In the genomic region with DNA sequence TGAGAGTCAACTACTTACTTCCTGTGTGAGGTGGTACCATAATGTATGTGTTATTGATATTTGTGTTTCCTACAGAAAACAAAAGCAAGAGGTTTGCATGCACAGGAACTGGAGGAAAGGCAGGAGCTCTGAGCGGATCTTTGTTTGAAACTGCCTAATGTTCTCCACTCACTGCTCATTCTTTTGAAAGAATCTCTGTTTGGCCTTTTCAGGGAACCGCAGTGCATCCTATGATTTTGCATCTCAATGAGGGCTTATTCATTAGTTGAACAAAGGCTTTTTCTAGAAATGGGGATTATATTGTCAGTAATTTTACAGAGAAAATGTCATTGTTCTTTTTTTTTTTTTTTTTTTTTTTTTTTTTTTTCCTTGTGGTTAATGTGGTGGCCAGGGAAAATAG, we compare ENCODE assay signal across 14 mouse cellular contexts. TPM values are rescaled to one million over a fixed set of nuclear protein-coding genes. Genes with fewer than 3 reads are reported as not detected.
A peak's percentile ranks its signal among the peaks of the same experiment; 100 is the strongest.
DNase-seq lines count a peak whose midpoint lies in the region; ATAC-seq and TF ChIP-seq lines count a peak whose summit lies in the region.
"Had no signal": no experiment of that assay in that cellular context is flagged by ENCODE, and none has a peak within 500 bp of the region (broad histone marks: within the 10 kb centered on the region; RNA-seq: fewer than 3 reads in every experiment).

No protein-coding gene starts in this region.

- TF ChIP-seq CTCF in layer of hippocampus, adult 2 months (conservative IDR thresholded peaks at IDR 0.05) = no peak

- H3K9ac ChIP-seq in neural tube, embryonic 11.5 days (ENCODE audit: low read length) = no peak overlapping the region
- H3K9ac ChIP-seq: limb, embryonic 15.5 days had no signal

- intact Hi-C loops in heart, postnatal 10 days (cut with DNase I) = no loop called here

- no peaks in the 10 kb centered on the region for H3K9me3 ChIP-seq in neural tube, embryonic 11.5 days (ENCODE audit: control insufficient read depth, low read length)
- H3K9me3 ChIP-seq: limb, embryonic 15.5 days had no signal

- 44% methylated on average over 2 of the region's 2 CpGs for WGBS in neural tube, embryonic 11.5 days

- no peak overlapping the region for H3K4me3 ChIP-seq in layer of hippocampus, adult 2 months
- no peak overlapping the region for H3K4me3 ChIP-seq in neural tube, embryonic 11.5 days (ENCODE audit: low read depth, low read length)
- H3K4me3 ChIP-seq: limb, embryonic 15.5 days had no signal

- peak overlapping the region; percentile 68 for H3K27ac ChIP-seq in layer of hippocampus, adult 2 months
- H3K27ac ChIP-seq in neural tube, embryonic 11.5 days (ENCODE audit: low read depth, low read length) = peak overlapping the region; percentile 17; the same call in 1 of the 2 replicates
- H3K27ac ChIP-seq: limb, embryonic 15.5 days; macrophage had no signal

- no peaks in the 10 kb centered on the region for H3K36me3 ChIP-seq in neural tube, embryonic 11.5 days (ENCODE audit: control insufficient read depth, insufficient read depth, low read length)
- H3K36me3 ChIP-seq: limb, embryonic 15.5 days had no signal

- peak; percentile 41 for DNase-seq in embryo, embryonic 10.5 days (ENCODE audit: low spot score)
- no peak for DNase-seq in embryo, embryonic 10 days (ENCODE audit: low spot score)
- peak in 1 of 2 experiments; percentile 19 for DNase-seq in layer of hippocampus, adult 2 months (ENCODE audit: low spot score in 2 of 2)
- DNase-seq in layer of hippocampus, postnatal 14 days (ENCODE audit: low spot score in 2 of 2) = no peak
- DNase-seq in neural tube, embryonic 11.5 days (ENCODE audit: low spot score) = peak; percentile 18
- no peak for DNase-seq in neural tube, embryonic 10.5 days (ENCODE audit: extremely low spot score, low spot score)
- DNase-seq in mesoderm, embryonic 11.5 days (ENCODE audit: low read depth, low spot score) = peak; percentile 3
- no peak for DNase-seq in heart, postnatal 10 days
- DNase-seq: adrenal gland, postnatal 14 days; lung, adult 18-20 months; thymus, postnatal 4 days had no signal

- no peak for ATAC-seq in neural tube, embryonic 11.5 days (ENCODE audit: insufficient read depth, low FRiP score, low TSS enrichment)
- ATAC-seq: inflammation-experienced regulatory T-cells, adult 6 months had no signal

- no peaks in the 10 kb centered on the region for H3K27me3 ChIP-seq in neural tube, embryonic 11.5 days (ENCODE audit: control insufficient read depth, insufficient read depth, low read length)
- H3K27me3 ChIP-seq: limb, embryonic 15.5 days had no signal

- H3K4me2 ChIP-seq in neural tube, embryonic 11.5 days (ENCODE audit: low read depth) = no peak overlapping the region
- H3K4me2 ChIP-seq: limb, embryonic 15.5 days had no signal

- H3K4me1 ChIP-seq in neural tube, embryonic 11.5 days (ENCODE audit: control insufficient read depth, insufficient read depth, low read length) = no peaks in the 10 kb centered on the region
- H3K4me1 ChIP-seq: limb, embryonic 15.5 days had no signal

RNA-seq across cellular contexts. Expression of gene Adam10, which starts 50.7 kb away (rescaled TPM):
- 10 to 100 TPM; 67.1 to 71.2 TPM for total RNA-seq in layer of hippocampus, adult 2 months (2021)
- total RNA-seq in layer of hippocampus, postnatal 14 days (2021) = 10 to 100 TPM; 67.9 to 69.1 TPM
- polyA plus RNA-seq in neural tube, embryonic 11.5 days (2014; fragmentation: Nextera tagmentation; extraction: Ambion mirVana) = 64.7 and 67.8 TPM in 2 replicates
- 10 to 100 TPM; 66.0 to 80.3 TPM for total RNA-seq in heart, postnatal 10 days (2021)

Comparison
In these comparisons a context has a peak if more than half of its experiments do, and no peak if none do; other contexts are left out.
1. DNase-seq: peak in embryo, embryonic 10.5 days (single experiment), neural tube, embryonic 11.5 days (single experiment) and mesoderm, embryonic 11.5 days (single experiment); none in embryo, embryonic 10 days (single experiment), layer of hippocampus, postnatal 14 days (0 of 2), neural tube, embryonic 10.5 days (single experiment) and heart, postnatal 10 days (0 of 2).